Mouse (Mus musculus) ES-Bruce4 (cell line): ENCODE results near the gene Gramd1b. TPM values are rescaled to one million over a fixed set of nuclear protein-coding genes. Genes with fewer than 3 reads are reported as not detected.

Source experiments
- H3K27ac ChIP-seq: 2 replicates; pipeline ENCODE4 v1.5.1; 2012; ENCODE audit warnings: low read length, inconsistent platforms; ENCODE audit not compliant: insufficient read depth
- H3K27me3 ChIP-seq: 2 replicates; pipeline ENCODE4 v1.6.1; 2012; ENCODE audit warnings: mild to moderate bottlenecking, low read length, inconsistent platforms; ENCODE audit not compliant: control insufficient read depth, poor library complexity, insufficient read depth, severe bottlenecking
- H3K36me3 ChIP-seq: 2 replicates; pipeline ENCODE4 v1.6.1; 2012; ENCODE audit warnings: inconsistent platforms, mild to moderate bottlenecking, low read length, moderate library complexity; ENCODE audit not compliant: control insufficient read depth, poor library complexity, insufficient read depth, severe bottlenecking
- H3K4me1 ChIP-seq: one replicate; pipeline ENCODE4 v1.8.1; 2011; ENCODE audit warnings: low read length; ENCODE audit not compliant: control insufficient read depth, insufficient read depth
- H3K4me3 ChIP-seq: 2 replicates; pipeline ENCODE4 v1.5.1; 2011; ENCODE audit warnings: low read depth, mild to moderate bottlenecking, low read length
- H3K9ac ChIP-seq: 2 replicates; pipeline ENCODE4 v1.6.1; 2012; ENCODE audit warnings: low read depth, mild to moderate bottlenecking, inconsistent platforms; ENCODE audit not compliant: poor library complexity, severe bottlenecking
- H3K9me3 ChIP-seq: replicated peaks from 2 replicates; pipeline ENCODE4 v1.6.1; 2012; ENCODE audit warnings: mild to moderate bottlenecking, low read length, inconsistent platforms; ENCODE audit not compliant: control insufficient read depth, poor library complexity, insufficient read depth, severe bottlenecking
- CTCF ChIP-seq: IDR thresholded peaks from one replicate; pipeline ENCODE4 v1.8.1; 2011; ENCODE audit warnings: low read depth, low read length
- EP300 ChIP-seq: IDR thresholded peaks from 2 replicates; pipeline ENCODE4 v1.6.1; 2011; ENCODE audit warnings: low read depth, low read length; ENCODE audit not compliant: insufficient read depth
- POLR2A ChIP-seq: IDR thresholded peaks from one replicate; pipeline ENCODE4 v1.8.1; 2011; ENCODE audit warnings: low read length; ENCODE audit not compliant: insufficient read depth
- polyA plus RNA-seq: library from polyadenylated mRNA; stranded (reverse); fragments of >200 nt; gene quantifications from 2 replicates; pipeline ENCODE4 v1.2.4, GENCODE M21; 2011; ENCODE audit warnings: low read depth; ENCODE audit not compliant: missing spikeins, insufficient read depth, insufficient read length

Gramd1b gene
- polyA plus RNA-seq, 1 experiment = 14.2 TPM

GRCm38 (mm10) chr9:40420652-40421335 is 110.4 kb downstream of the Gramd1b start:
- Histone ChIP-seq H3K9me3 (no peaks in the 10 kb centered on the region), H3K36me3 (no peaks in the 10 kb centered on the region), H3K4me1 (no peaks in the 10 kb centered on the region), H3K27me3 (no peaks in the 10 kb centered on the region), H3K4me3 (no peak overlapping the region), H3K27ac (no peak overlapping the region), H3K9ac (no peak overlapping the region)
- TF ChIP-seq EP300 = no peak
- no peak for TF ChIP-seq POLR2A
- TF ChIP-seq CTCF = no peak

GRCm38 (mm10) chr9:40418803-40419202 is 112.4 kb downstream of the Gramd1b start:
- H3K4me3 ChIP-seq = no peak overlapping the region
- H3K9ac ChIP-seq = no peak overlapping the region
- no peaks in the 10 kb centered on the region for H3K4me1 ChIP-seq
- H3K27ac ChIP-seq = no peak overlapping the region
- TF ChIP-seq POLR2A (no peak), CTCF (no peak), EP300 (no peak)
- H3K36me3 ChIP-seq = no peaks in the 10 kb centered on the region
- H3K9me3 ChIP-seq = no peaks in the 10 kb centered on the region
- no peaks in the 10 kb centered on the region for H3K27me3 ChIP-seq

- no peaks in the 10 kb centered on the region for H3K36me3 ChIP-seq
- no peaks in the 10 kb centered on the region for H3K27me3 ChIP-seq
- H3K4me3 ChIP-seq = no peak overlapping the region
- H3K27ac ChIP-seq = no peak overlapping the region
- TF ChIP-seq POLR2A = no peak
- no peak for TF ChIP-seq EP300
- peak; percentile 53 for TF ChIP-seq CTCF
- no peak overlapping the region for H3K9ac ChIP-seq
- H3K4me1 ChIP-seq = peaks cover 2% of the 10 kb centered on the region
- no peaks in the 10 kb centered on the region for H3K9me3 ChIP-seq
Observed at GRCm38 (mm10) chr9:40416150-40416549, 115.0 kb downstream of the Gramd1b start.

- Histone ChIP-seq H3K27ac (peak overlapping the region; percentile 37), H3K36me3 (no peaks in the 10 kb centered on the region), H3K4me1 (peaks cover 2% of the 10 kb centered on the region), H3K9ac (peak overlapping the region; percentile 85), H3K4me3 (peak overlapping the region; percentile 90), H3K27me3 (no peaks in the 10 kb centered on the region), H3K9me3 (no peaks in the 10 kb centered on the region)
- TF ChIP-seq CTCF (no peak), POLR2A (no peak), EP300 (no peak)
Observed at GRCm38 (mm10) chr9:40414904-40415766, 116.0 kb downstream of the Gramd1b start.

GRCm38 (mm10) chr9:40414498-40414903 is 116.7 kb downstream of the Gramd1b start:
- no peaks in the 10 kb centered on the region for H3K36me3 ChIP-seq
- peak overlapping the region; percentile 90 for H3K4me3 ChIP-seq
- H3K4me1 ChIP-seq = peaks cover 2% of the 10 kb centered on the region
- no peaks in the 10 kb centered on the region for H3K9me3 ChIP-seq
- H3K27me3 ChIP-seq = no peaks in the 10 kb centered on the region
- peak; percentile 92 for TF ChIP-seq POLR2A
- no peak for TF ChIP-seq CTCF
- TF ChIP-seq EP300 = no peak
- peak overlapping the region; percentile 37 for H3K27ac ChIP-seq
- peak overlapping the region; percentile 85 for H3K9ac ChIP-seq

GRCm38 (mm10) chr9:40413601-40414000 is 117.6 kb downstream of the Gramd1b start:
- Histone ChIP-seq H3K27ac (no peak overlapping the region), H3K9me3 (no peaks in the 10 kb centered on the region), H3K9ac (peak overlapping the region; percentile 85), H3K4me1 (peaks cover 2% of the 10 kb centered on the region), H3K4me3 (peak overlapping the region; percentile 74), H3K36me3 (no peaks in the 10 kb centered on the region), H3K27me3 (no peaks in the 10 kb centered on the region)
- TF ChIP-seq POLR2A (no peak), CTCF (no peak), EP300 (no peak)
